Mouse (Mus musculus) liver, embryonic 13.5 days (tissue): ENCODE measurements around the gene Podn. TPM values are rescaled to one million over a fixed set of nuclear protein-coding genes. Genes with fewer than 3 reads are reported as not detected.

ENCODE experiments used
- ATAC-seq: fragments of 200-750 bp; cut with Nextera tagmentation; 2 replicates; pipeline ENCODE4 v1.8.0; 2017; ENCODE audit warnings: low read depth, mild to moderate bottlenecking, moderate number of reproducible peaks, moderate library complexity
- DNase-seq: peaks from one replicate; pipeline ENCODE4 v3.0.0; 2022
- H3K27ac ChIP-seq: fragments of 300-500 bp; sonication (generic); 2 replicates; pipeline ENCODE4 v1.5.1; 2015; ENCODE audit warnings: moderate library complexity, mild to moderate bottlenecking, inconsistent platforms
- H3K27me3 ChIP-seq: fragments of 300-500 bp; sonication (generic); 2 replicates; pipeline ENCODE4 v1.6.1; 2015; ENCODE audit warnings: mild to moderate bottlenecking, inconsistent platforms
- H3K36me3 ChIP-seq: fragments of 300-500 bp; sonication (generic); 2 replicates; pipeline ENCODE4 v1.6.1; 2015; ENCODE audit warnings: mild to moderate bottlenecking, inconsistent platforms
- H3K4me1 ChIP-seq: fragments of 300-500 bp; sonication (generic); replicated peaks from 2 replicates; pipeline ENCODE4 v1.6.1; 2015; ENCODE audit warnings: inconsistent platforms
- H3K4me2 ChIP-seq: fragments of 300-500 bp; sonication (generic); 2 replicates; pipeline ENCODE4 v1.6.1; 2015; ENCODE audit warnings: inconsistent platforms, mild to moderate bottlenecking, moderate library complexity
- H3K4me3 ChIP-seq: fragments of 300-500 bp; sonication (generic); replicated peaks from 2 replicates; pipeline ENCODE4 v1.5.1; 2015; ENCODE audit warnings: mild to moderate bottlenecking, inconsistent platforms
- H3K9ac ChIP-seq: fragments of 300-500 bp; sonication (generic); 2 replicates; pipeline ENCODE4 v1.6.1; 2015; ENCODE audit warnings: mild to moderate bottlenecking, inconsistent platforms
- H3K9me3 ChIP-seq: fragments of 300-500 bp; sonication (generic); replicated peaks from 2 replicates; pipeline ENCODE4 v1.6.1; 2016; ENCODE audit warnings: inconsistent platforms
- WGBS: fragments of 180-500 bp; shearing (Covaris S2); methylation state at CpG from one replicate; pipeline ENCODE4 v1.1.7; 2015; ENCODE audit not compliant: insufficient replicate concordance; 5-methylcytosine and 5-hydroxymethylcytosine counted together
- polyA plus RNA-seq: library from polyadenylated mRNA; unstranded; fragments of >200 nt; fragmentation: Nextera tagmentation; extraction: Ambion mirVana; gene quantifications from 2 replicates; pipeline ENCODE4 v1.2.1, GENCODE M21; 2015

The Podn gene
- polyA plus RNA-seq, 1 experiment from 2014 or later = 0.28 TPM

DNA sequence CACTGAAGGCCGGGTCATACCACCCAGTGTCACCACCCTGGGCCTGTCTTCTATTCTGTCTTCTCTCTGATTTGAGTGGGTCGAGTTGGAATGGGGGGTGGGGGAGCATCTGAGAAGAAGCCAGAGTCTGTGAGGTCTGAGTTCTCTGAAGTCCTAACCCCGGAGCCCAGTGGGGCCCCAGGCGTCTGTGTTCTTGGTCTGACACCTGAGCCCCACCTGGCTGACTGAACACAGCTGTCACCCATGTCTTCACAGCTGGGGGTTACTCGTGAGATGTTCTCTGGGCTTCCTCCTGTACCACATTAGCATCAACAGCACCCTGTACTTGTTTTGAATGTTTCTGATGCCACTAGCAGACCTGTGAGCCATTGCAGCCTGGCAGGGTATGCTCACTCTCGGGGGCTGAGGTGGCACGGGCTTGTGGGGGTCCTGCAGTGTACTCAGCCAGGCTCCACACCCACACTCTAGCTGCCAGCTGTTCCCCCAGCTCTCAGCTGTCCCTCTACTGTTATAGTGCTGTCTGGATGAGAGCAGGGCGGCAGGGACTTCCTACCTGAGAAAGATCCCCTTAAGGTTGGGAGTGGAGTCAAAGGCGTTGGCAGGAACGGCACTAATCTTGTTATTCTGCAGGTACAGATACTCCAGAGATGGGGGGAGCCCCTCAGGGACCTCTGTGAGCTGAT, 77.9 kb downstream of the Podn start:
- no peak overlapping the region for H3K9ac ChIP-seq
- no peak for ATAC-seq
- 50% methylated on average over 10 of the region's 10 CpGs for WGBS
- no peaks in the 10 kb centered on the region; the same call in 1 of the 2 replicates for H3K4me1 ChIP-seq
- H3K9me3 ChIP-seq = no peaks in the 10 kb centered on the region
- no peak overlapping the region for H3K4me2 ChIP-seq
- no peaks in the 10 kb centered on the region for H3K36me3 ChIP-seq
- DNase-seq = no peak
- no peak overlapping the region for H3K27ac ChIP-seq
- no peaks in the 10 kb centered on the region for H3K27me3 ChIP-seq
- no peak overlapping the region for H3K4me3 ChIP-seq

GRCm38 (mm10) chr4:108017839-108018238, 78.4 kb downstream of the Podn start:
- no peak for ATAC-seq
- DNase-seq = no peak
- Histone ChIP-seq H3K9ac (no peak overlapping the region), H3K27me3 (no peaks in the 10 kb centered on the region), H3K4me2 (no peak overlapping the region), H3K27ac (no peak overlapping the region), H3K9me3 (no peaks in the 10 kb centered on the region), H3K36me3 (no peaks in the 10 kb centered on the region), H3K4me3 (no peak overlapping the region), H3K4me1 (no peaks in the 10 kb centered on the region; the same call in 1 of the 2 replicates)
- 66% methylated on average over 7 of the region's 7 CpGs for WGBS

GRCm38 (mm10) chr4:108016321-108016720, 79.9 kb downstream of the Podn start:
- Histone ChIP-seq H3K36me3 (no peaks in the 10 kb centered on the region), H3K4me1 (no peaks in the 10 kb centered on the region; the same call in 1 of the 2 replicates), H3K4me3 (no peak overlapping the region), H3K4me2 (no peak overlapping the region), H3K27ac (no peak overlapping the region), H3K27me3 (no peaks in the 10 kb centered on the region), H3K9me3 (no peaks in the 10 kb centered on the region), H3K9ac (no peak overlapping the region)
- WGBS = 65% methylated on average over 3 of the region's 3 CpGs
- no peak for DNase-seq
- ATAC-seq = no peak

DNA sequence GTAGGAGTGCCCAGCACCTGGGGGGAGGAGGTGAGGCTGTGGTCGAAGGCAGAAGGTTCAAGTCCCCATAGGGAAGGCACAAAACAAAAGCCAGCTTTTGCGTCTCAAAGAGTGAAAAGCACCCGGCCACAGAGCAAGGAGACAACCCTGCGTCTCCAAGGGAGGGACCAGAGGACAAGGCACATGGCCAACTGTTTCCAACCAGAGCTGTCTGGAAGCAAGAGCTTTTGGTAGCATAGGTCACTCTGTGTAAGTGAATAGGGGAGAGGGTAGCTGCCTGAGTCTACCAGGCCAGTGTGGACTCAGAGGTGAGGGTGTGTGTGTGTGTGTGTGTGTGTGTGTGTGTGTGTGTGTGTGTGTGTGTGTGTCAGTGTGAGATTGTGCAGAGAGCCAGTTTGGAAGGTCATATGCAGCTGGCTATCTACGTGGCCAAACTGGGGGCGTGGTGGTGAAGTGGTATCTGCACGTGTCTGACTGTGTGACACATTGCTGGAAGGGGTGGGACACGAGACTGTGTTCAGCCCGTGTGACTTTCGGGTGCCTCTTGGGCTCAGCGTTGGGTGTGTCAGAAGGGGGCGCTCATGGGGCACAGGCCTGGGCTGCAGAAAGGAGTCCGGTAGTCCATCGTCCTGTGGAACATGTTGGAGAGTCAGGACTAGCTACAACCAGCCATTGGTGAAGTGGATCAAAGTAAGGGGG, 81.0 kb downstream of the Podn start:
- peak; percentile 44 for DNase-seq
- H3K9ac ChIP-seq = no peak overlapping the region
- ATAC-seq = peak; percentile 56

DNA sequence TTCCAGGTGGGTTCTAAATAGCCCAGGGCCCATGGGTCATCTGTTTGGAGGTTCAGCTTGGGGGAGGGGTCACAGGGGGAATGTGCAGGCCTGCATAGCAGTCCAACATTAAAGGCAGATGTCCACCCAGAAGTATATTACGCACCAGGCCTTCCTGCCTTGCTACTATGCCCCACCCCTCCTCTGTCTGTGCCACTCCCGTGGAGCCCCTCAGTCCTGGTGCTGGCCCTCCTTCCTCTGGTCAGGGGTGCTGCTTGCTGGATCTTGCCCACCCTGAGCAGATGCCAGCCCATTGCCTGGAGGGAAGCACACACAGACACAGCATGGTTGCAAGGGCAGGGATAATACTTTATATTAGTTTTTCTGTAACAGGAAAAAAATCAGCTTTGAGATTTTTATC, 81.8 kb downstream of the Podn start:
- H3K4me2 ChIP-seq = no peak overlapping the region
- H3K9ac ChIP-seq = no peak overlapping the region
- no peaks in the 10 kb centered on the region for H3K9me3 ChIP-seq
- H3K27me3 ChIP-seq = no peaks in the 10 kb centered on the region
- H3K36me3 ChIP-seq = no peaks in the 10 kb centered on the region
- ATAC-seq (no peak), DNase-seq (no peak)
- no peak overlapping the region for H3K4me3 ChIP-seq
- WGBS = 56% methylated on average over 2 of the region's 2 CpGs
- no peaks in the 10 kb centered on the region; the same call in 1 of the 2 replicates for H3K4me1 ChIP-seq
- no peak overlapping the region for H3K27ac ChIP-seq

More for the DNA sequence above, 81.0 kb downstream of the Podn start:
- Histone ChIP-seq H3K4me3 (no peak overlapping the region), H3K4me2 (no peak overlapping the region), H3K9me3 (no peaks in the 10 kb centered on the region), H3K36me3 (no peaks in the 10 kb centered on the region), H3K27me3 (no peaks in the 10 kb centered on the region), H3K27ac (no peak overlapping the region), H3K4me1 (no peaks in the 10 kb centered on the region; the same call in 1 of the 2 replicates)
- 40% methylated on average over 14 of the region's 14 CpGs for WGBS

DNA sequence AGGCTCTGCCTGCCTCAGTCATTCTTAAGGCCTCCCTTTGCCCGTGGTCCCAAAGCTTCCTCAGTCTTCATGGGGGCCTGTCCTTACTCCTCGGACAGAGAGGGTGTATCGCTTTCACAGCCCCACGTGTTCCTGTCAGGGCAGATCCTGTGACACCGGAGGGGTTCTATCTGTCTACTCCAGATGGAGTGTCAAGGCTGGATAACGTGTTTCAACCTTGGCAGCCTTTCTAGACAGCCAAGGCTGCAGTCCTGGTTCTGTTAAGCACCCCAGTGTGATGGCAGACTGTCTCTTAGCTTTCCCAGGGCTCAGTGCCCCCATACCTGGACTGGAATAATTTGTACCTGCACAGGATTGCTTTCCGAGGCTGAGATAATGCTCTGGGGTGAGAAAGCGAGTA, 87.7 kb downstream of the Podn start:
- peaks cover 10% of the 10 kb centered on the region; the same call in 1 of the 2 replicates for H3K4me1 ChIP-seq
- ATAC-seq (peak; percentile 70; the same call in 1 of the 2 replicates), DNase-seq (peak; percentile 20)
- no peak overlapping the region for H3K9ac ChIP-seq
- H3K4me3 ChIP-seq = no peak overlapping the region
- no peak overlapping the region for H3K27ac ChIP-seq
- no peaks in the 10 kb centered on the region for H3K9me3 ChIP-seq
- 42% methylated on average over 8 of the region's 8 CpGs for WGBS
- H3K27me3 ChIP-seq = no peaks in the 10 kb centered on the region
- H3K4me2 ChIP-seq = no peak overlapping the region
- H3K36me3 ChIP-seq = no peaks in the 10 kb centered on the region

DNA sequence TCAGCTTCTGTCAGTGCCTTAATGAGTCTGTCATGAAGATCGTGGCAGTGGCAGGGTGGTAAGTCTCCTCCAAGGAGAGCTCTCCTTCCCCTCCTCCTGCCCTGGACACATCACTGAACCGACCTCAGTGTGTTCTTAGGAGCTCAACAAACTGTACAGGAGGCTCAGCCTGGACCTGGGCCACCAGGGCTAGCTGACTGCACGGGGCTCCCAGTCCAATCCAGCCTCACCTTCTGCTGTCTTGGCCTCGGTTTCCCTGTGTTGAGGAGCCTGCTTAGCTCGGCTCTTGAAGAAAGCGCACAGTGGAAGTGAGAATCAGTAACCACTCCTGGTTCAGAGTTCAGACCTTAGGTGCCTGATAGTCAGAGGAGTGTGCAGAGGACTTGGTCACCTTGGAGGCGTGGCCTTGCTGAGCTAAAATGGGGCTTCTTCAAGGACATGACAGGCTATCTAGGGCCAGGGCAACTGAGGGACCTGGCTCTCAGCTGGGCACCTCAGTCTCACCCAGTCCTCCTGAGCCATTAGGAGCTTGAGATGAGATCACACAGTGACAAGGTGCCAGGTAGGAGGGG, 88.6 kb downstream of the Podn start:
- Histone ChIP-seq H3K9me3 (no peaks in the 10 kb centered on the region), H3K27ac (no peak overlapping the region), H3K27me3 (no peaks in the 10 kb centered on the region), H3K4me2 (no peak overlapping the region), H3K4me1 (peaks cover 10% of the 10 kb centered on the region; the same call in 1 of the 2 replicates), H3K4me3 (no peak overlapping the region), H3K9ac (no peak overlapping the region), H3K36me3 (no peaks in the 10 kb centered on the region)
- 53% methylated on average over 7 of the region's 7 CpGs for WGBS
- ATAC-seq (no peak), DNase-seq (no peak)

GRCm38 (mm10) chr4:108005328-108005727, 90.9 kb downstream of the Podn start:
- H3K4me2 ChIP-seq = no peak overlapping the region
- no peak overlapping the region for H3K27ac ChIP-seq
- H3K36me3 ChIP-seq = no peaks in the 10 kb centered on the region
- 58% methylated on average over 7 of the region's 7 CpGs for WGBS
- H3K9ac ChIP-seq = no peak overlapping the region
- no peak for ATAC-seq
- H3K9me3 ChIP-seq = no peaks in the 10 kb centered on the region
- DNase-seq = no peak
- H3K27me3 ChIP-seq = no peaks in the 10 kb centered on the region
- peaks cover 10% of the 10 kb centered on the region; the same call in 1 of the 2 replicates for H3K4me1 ChIP-seq
- no peak overlapping the region for H3K4me3 ChIP-seq

- H3K27ac ChIP-seq = no peak overlapping the region
- H3K4me2 ChIP-seq = no peak overlapping the region
- no peaks in the 10 kb centered on the region for H3K9me3 ChIP-seq
- H3K4me3 ChIP-seq = no peak overlapping the region
- DNase-seq (no peak), ATAC-seq (no peak)
- no peaks in the 10 kb centered on the region for H3K27me3 ChIP-seq
- H3K9ac ChIP-seq = no peak overlapping the region
- WGBS = 57% methylated on average over 1 of the region's 1 CpGs
- H3K36me3 ChIP-seq = no peaks in the 10 kb centered on the region
- H3K4me1 ChIP-seq = no peaks in the 10 kb centered on the region
These were observed 96.9 kb downstream of the Podn start for GRCm38 (mm10) chr4:107999380-107999779.

DNA sequence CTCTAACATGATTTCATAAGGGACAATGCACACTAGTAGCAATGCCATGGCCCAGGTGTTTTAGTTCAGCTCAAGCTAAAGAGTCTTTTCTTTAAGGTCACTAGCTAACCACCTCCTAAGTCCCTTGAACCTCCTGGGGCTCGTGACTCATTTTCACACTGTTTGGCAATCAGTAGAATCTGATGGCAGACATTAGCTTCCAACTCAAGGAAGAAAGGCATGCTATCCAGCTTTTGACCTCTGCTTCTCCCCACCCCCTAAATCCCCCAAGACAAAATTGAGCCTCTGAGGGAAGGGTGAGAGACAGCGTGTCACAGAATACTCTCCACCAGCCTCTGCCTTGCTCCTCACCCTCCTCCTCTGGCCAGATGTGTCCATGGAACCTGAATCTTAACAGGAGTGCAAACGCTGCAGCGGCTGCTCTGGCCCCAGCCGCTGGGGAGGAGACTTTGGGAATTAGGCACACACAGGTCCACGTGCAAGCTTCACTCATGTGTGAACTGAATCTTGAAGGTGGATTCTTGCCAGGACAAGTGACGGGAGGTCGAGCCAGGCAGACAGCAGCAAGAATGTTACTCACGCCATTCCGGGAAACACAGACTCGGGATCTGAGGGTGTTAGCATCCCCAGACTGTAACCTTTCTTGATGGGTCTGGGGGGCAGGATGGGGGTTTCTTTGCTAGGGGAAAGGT, 97.5 kb downstream of the Podn start:
- Histone ChIP-seq H3K4me1 (no peaks in the 10 kb centered on the region), H3K4me3 (no peak overlapping the region), H3K9me3 (no peaks in the 10 kb centered on the region), H3K4me2 (no peak overlapping the region), H3K9ac (no peak overlapping the region), H3K27ac (no peak overlapping the region), H3K36me3 (no peaks in the 10 kb centered on the region), H3K27me3 (no peaks in the 10 kb centered on the region)
- ATAC-seq (no peak), DNase-seq (no peak)
- 52% methylated on average over 11 of the region's 11 CpGs for WGBS

GRCm38 (mm10) chr4:107996418-107996986, 99.7 kb downstream of the Podn start:
- Histone ChIP-seq H3K36me3 (no peaks in the 10 kb centered on the region), H3K9me3 (no peaks in the 10 kb centered on the region), H3K4me2 (no peak overlapping the region), H3K27me3 (peaks cover 7% of the 10 kb centered on the region; the same call in 1 of the 2 replicates), H3K4me1 (no peaks in the 10 kb centered on the region), H3K4me3 (no peak overlapping the region), H3K27ac (no peak overlapping the region), H3K9ac (no peak overlapping the region)
- DNase-seq (no peak), ATAC-seq (no peak)
- WGBS = 88% methylated on average over 9 of the region's 9 CpGs
